Mouse (Mus musculus) hindbrain, embryonic 12.5 days (tissue): ENCODE results near the gene Ubp1. TPM values are rescaled to one million over a fixed set of nuclear protein-coding genes. Genes with fewer than 3 reads are reported as not detected.

Experiments
- ATAC-seq: fragments of 200-750 bp; cut with Nextera tagmentation; 2 replicates; pipeline ENCODE4 v1.8.0; 2017; ENCODE audit warnings: moderate TSS enrichment; ENCODE audit not compliant: low FRiP score
- H3K27ac ChIP-seq: fragments of 300-500 bp; sonication (generic); 2 replicates; pipeline ENCODE4 v1.5.1; 2016; ENCODE audit warnings: mild to moderate bottlenecking
- H3K27me3 ChIP-seq: fragments of 300-500 bp; sonication (generic); 2 replicates; pipeline ENCODE4 v1.6.1; 2016; ENCODE audit warnings: mild to moderate bottlenecking
- H3K36me3 ChIP-seq: fragments of 300-500 bp; sonication (generic); 2 replicates; pipeline ENCODE4 v1.6.1; 2016; ENCODE audit warnings: mild to moderate bottlenecking
- H3K4me1 ChIP-seq: fragments of 300-500 bp; sonication (generic); 2 replicates; pipeline ENCODE4 v1.6.1; 2016
- H3K4me2 ChIP-seq: fragments of 300-500 bp; sonication (generic); replicated peaks from 2 replicates; pipeline ENCODE4 v1.6.1; 2016; ENCODE audit warnings: mild to moderate bottlenecking
- H3K4me3 ChIP-seq: fragments of 300-500 bp; sonication (generic); 2 replicates; pipeline ENCODE4 v1.5.1; 2016; ENCODE audit warnings: mild to moderate bottlenecking
- H3K9ac ChIP-seq: fragments of 300-500 bp; sonication (generic); 2 replicates; pipeline ENCODE4 v1.6.1; 2016; ENCODE audit warnings: mild to moderate bottlenecking, moderate library complexity
- H3K9me3 ChIP-seq: fragments of 300-500 bp; sonication (generic); replicated peaks from 2 replicates; pipeline ENCODE4 v1.6.1; 2016; ENCODE audit warnings: mild to moderate bottlenecking
- WGBS: fragments of 180-500 bp; shearing (Covaris S2); methylation state at CpG from one replicate; pipeline ENCODE4 v1.1.7; 2016; 5-methylcytosine and 5-hydroxymethylcytosine counted together
- polyA plus RNA-seq: library from polyadenylated mRNA; unstranded; fragments of >200 nt; fragmentation: Nextera tagmentation; extraction: Ambion mirVana; gene quantifications from 2 replicates; pipeline ENCODE4 v1.2.1, GENCODE M21; 2016

The Ubp1 gene
- polyA plus RNA-seq, 1 experiment from 2014 or later, result 47.9 TPM

GRCm38 (mm10) chr9:113935638-113936037, 4.9 kb downstream of the Ubp1 start:
- no peak for ATAC-seq
- 78% methylated on average over 5 of the region's 5 CpGs for WGBS
- Histone ChIP-seq H3K9me3 (no peaks in the 10 kb centered on the region), H3K4me3 (no peak overlapping the region), H3K9ac (no peak overlapping the region), H3K27me3 (no peaks in the 10 kb centered on the region), H3K36me3 (no peaks in the 10 kb centered on the region), H3K27ac (no peak overlapping the region), H3K4me1 (peaks cover 18% of the 10 kb centered on the region), H3K4me2 (no peak overlapping the region)

GRCm38 (mm10) chr9:113939063-113939850, 8.5 kb downstream of the Ubp1 start:
- 90% methylated on average over 9 of the region's 9 CpGs for WGBS
- H3K27me3 ChIP-seq, result no peaks in the 10 kb centered on the region
- no peak overlapping the region for H3K27ac ChIP-seq
- H3K9me3 ChIP-seq, result no peaks in the 10 kb centered on the region
- no peak overlapping the region for H3K4me3 ChIP-seq
- H3K4me2 ChIP-seq, result no peak overlapping the region
- H3K4me1 ChIP-seq, result no peaks in the 10 kb centered on the region; the same call in 1 of the 2 replicates
- no peaks in the 10 kb centered on the region for H3K36me3 ChIP-seq
- no peak overlapping the region for H3K9ac ChIP-seq
- ATAC-seq, result no peak

DNA sequence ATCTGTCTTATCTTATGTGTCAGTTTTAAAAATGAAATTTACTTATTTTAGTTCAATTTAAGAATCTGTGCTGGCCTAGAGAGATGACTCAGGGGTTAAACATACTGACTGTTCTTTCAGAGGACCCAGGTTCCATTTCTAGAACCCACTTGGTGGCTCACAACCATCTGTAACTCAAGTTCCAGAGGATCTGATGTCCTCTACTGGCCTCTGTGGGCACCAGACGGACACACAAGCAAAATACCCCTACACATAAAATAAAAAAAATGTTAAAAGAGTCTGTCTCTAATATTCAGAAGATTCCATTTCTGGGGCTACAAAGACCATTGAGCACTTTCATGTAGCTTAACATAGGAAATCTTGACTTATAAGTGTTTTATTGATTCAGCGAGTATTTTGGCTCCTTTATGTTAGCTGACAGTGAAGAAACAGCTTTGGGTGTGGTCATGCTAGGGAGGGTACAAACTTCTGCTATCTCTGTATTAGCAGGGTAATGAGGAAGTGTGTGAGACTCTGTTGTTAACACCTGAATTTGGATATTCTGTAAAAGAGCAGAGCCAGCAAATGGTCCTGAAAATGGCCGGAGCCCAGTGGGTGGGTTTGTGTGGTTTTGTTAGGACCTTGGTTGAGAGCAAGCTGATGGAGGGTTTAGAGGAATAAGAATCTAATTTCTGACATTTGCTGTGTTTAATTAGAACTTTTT, 10.5 kb downstream of the Ubp1 start:
- H3K4me2 ChIP-seq, result no peak overlapping the region
- H3K27ac ChIP-seq, result no peak overlapping the region
- H3K4me1 ChIP-seq, result no peaks in the 10 kb centered on the region
- no peaks in the 10 kb centered on the region for H3K9me3 ChIP-seq
- H3K27me3 ChIP-seq, result no peaks in the 10 kb centered on the region
- 94% methylated on average over 3 of the region's 3 CpGs for WGBS
- no peak for ATAC-seq
- H3K4me3 ChIP-seq, result no peak overlapping the region
- H3K36me3 ChIP-seq, result peaks cover 8% of the 10 kb centered on the region
- no peak overlapping the region for H3K9ac ChIP-seq

GRCm38 (mm10) chr9:113943372-113943771, 12.6 kb downstream of the Ubp1 start:
- Histone ChIP-seq H3K9me3 (no peaks in the 10 kb centered on the region), H3K27ac (no peak overlapping the region), H3K4me1 (no peaks in the 10 kb centered on the region), H3K36me3 (peaks cover 25% of the 10 kb centered on the region), H3K4me2 (no peak overlapping the region), H3K9ac (no peak overlapping the region), H3K27me3 (no peaks in the 10 kb centered on the region), H3K4me3 (no peak overlapping the region)
- ATAC-seq, result no peak
- 96% methylated on average over 1 of the region's 1 CpGs for WGBS

- Histone ChIP-seq H3K27ac (no peak overlapping the region), H3K4me2 (no peak overlapping the region), H3K4me1 (no peaks in the 10 kb centered on the region), H3K9ac (no peak overlapping the region), H3K36me3 (peaks cover 35% of the 10 kb centered on the region), H3K27me3 (no peaks in the 10 kb centered on the region), H3K9me3 (no peaks in the 10 kb centered on the region), H3K4me3 (no peak overlapping the region)
- WGBS, result 92% methylated on average over 1 of the region's 1 CpGs
- ATAC-seq, result no peak
Measured at GRCm38 (mm10) chr9:113947216-113947615, 16.5 kb downstream of the Ubp1 start.

DNA sequence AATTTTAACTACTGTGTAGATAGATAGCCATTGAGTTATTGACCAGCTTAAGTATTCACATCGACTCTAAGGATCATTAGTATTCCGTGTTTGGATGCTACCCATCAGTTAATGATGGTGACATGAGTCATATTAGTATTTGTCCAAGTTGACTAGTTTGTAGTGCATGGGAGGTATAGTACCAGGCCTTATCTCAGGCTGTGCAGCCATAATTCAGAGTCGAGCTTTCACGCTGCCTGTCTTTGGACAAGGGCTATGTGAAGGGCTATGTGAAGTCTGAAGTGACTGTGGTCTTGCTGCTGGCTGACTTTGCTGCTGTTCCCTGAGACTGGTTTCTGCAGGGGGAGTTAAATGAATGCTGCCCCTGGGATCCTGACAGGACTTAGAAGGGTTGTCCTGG, 27.0 kb downstream of the Ubp1 start:
- no peak overlapping the region for H3K4me3 ChIP-seq
- no peak overlapping the region for H3K4me2 ChIP-seq
- ATAC-seq, result no peak
- WGBS, result 96% methylated on average over 4 of the region's 4 CpGs
- no peaks in the 10 kb centered on the region for H3K9me3 ChIP-seq
- peaks cover 57% of the 10 kb centered on the region for H3K36me3 ChIP-seq
- H3K27me3 ChIP-seq, result no peaks in the 10 kb centered on the region
- H3K4me1 ChIP-seq, result no peaks in the 10 kb centered on the region
- no peak overlapping the region for H3K27ac ChIP-seq
- no peak overlapping the region for H3K9ac ChIP-seq

DNA sequence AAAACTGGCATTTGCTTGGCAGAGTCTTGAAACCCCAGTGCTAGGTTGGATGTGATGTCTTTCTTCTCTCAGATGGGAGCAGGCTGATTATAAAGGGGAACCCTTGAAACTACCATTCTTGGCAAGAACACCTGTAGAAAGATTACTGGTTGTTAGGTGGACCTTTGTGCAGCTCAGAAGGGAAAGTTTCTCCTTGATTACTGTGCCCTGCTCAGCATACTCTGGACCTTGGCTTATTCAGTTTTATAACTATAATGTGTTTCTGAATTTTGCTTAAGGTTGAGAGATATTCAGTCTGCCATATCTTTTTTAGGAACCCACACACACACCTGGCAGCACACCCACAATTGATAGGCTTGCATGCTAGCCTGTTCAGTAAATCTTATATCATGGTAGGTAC, 33.0 kb downstream of the Ubp1 start:
- H3K27me3 ChIP-seq, result no peaks in the 10 kb centered on the region
- no peak overlapping the region for H3K4me3 ChIP-seq
- H3K9ac ChIP-seq, result no peak overlapping the region
- no peak overlapping the region for H3K4me2 ChIP-seq
- no peaks in the 10 kb centered on the region for H3K9me3 ChIP-seq
- H3K36me3 ChIP-seq, result peaks cover 82% of the 10 kb centered on the region
- H3K4me1 ChIP-seq, result no peaks in the 10 kb centered on the region
- ATAC-seq, result no peak
- no peak overlapping the region for H3K27ac ChIP-seq

DNA sequence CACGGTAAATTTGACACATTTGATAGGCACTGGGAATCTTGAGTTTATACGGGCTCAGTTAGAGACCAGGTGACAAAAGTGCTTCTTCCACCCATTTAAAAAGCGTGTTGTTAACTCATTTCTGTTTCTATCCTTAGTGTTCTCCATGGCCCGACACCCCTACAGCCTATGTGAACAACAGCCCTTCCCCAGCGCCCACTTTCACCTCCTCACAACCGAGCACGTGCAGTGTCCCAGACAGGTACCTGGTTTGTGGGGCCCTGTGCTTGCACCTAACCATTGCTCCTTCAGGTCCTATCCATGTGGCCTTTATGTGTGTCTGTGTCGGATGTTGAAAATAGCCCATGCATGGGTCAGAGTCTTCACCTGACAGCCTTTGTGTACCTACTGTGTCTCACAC, 33.7 kb downstream of the Ubp1 start:
- H3K9me3 ChIP-seq, result no peaks in the 10 kb centered on the region
- peaks cover 82% of the 10 kb centered on the region for H3K36me3 ChIP-seq
- H3K9ac ChIP-seq, result no peak overlapping the region
- no peak overlapping the region for H3K4me3 ChIP-seq
- WGBS, result 96% methylated on average over 8 of the region's 8 CpGs
- H3K27ac ChIP-seq, result no peak overlapping the region
- ATAC-seq, result no peak
- H3K4me2 ChIP-seq, result no peak overlapping the region
- no peaks in the 10 kb centered on the region for H3K4me1 ChIP-seq
- no peaks in the 10 kb centered on the region for H3K27me3 ChIP-seq

GRCm38 (mm10) chr9:113966838-113967237, 36.1 kb downstream of the Ubp1 start:
- WGBS, result 94% methylated on average over 4 of the region's 4 CpGs
- H3K9me3 ChIP-seq, result no peaks in the 10 kb centered on the region
- no peak overlapping the region for H3K4me3 ChIP-seq
- ATAC-seq, result no peak
- H3K27ac ChIP-seq, result no peak overlapping the region
- no peak overlapping the region for H3K9ac ChIP-seq
- peaks cover 87% of the 10 kb centered on the region for H3K36me3 ChIP-seq
- no peak overlapping the region for H3K4me2 ChIP-seq
- H3K27me3 ChIP-seq, result no peaks in the 10 kb centered on the region
- no peaks in the 10 kb centered on the region for H3K4me1 ChIP-seq

DNA sequence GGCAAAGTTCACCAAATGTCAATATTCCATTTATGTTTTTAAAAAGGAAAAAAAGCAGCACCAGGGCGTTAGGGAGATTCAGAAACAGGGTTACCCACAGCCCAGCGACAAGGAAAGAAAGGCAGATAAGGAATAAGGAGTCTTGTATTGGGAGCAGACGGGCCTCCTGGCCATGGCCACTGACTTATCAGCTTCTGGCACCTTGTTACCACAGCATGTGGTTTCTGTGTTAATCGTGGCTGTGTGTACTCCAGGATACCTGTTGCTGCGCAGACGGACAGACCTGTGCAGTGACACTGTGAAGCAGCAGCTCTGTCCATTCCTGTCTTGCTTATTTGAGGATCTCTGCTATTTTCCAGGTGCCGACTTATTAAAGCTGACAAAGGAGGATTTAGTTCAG, 38.2 kb downstream of the Ubp1 start:
- Histone ChIP-seq H3K36me3 (peaks cover 81% of the 10 kb centered on the region), H3K27ac (no peak overlapping the region)
- no peak for ATAC-seq

DNA sequence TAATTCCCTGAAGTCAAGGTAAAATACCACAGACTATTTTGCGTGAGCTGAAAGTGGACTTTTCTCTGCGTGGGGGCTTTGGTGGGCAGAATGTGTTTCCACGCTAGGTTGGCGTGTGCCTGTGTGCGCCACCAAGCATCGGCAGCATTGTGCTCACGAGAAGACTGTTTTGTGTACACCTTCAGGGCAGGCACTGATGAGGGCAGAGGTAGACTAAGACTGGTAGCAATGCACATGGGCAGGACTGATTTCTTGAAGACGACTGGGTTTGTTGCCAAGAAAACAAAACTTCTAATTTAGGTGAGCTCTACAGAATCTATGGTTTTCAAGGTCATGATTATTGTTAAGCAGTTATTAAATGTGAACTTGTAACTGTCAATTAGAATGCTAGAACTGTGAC, 38.7 kb downstream of the Ubp1 start:
- Histone ChIP-seq H3K9ac (no peak overlapping the region), H3K9me3 (no peaks in the 10 kb centered on the region), H3K4me2 (no peak overlapping the region), H3K36me3 (peaks cover 81% of the 10 kb centered on the region), H3K27me3 (no peaks in the 10 kb centered on the region), H3K4me1 (no peaks in the 10 kb centered on the region), H3K27ac (no peak overlapping the region), H3K4me3 (no peak overlapping the region)
- no peak for ATAC-seq
- WGBS, result 94% methylated on average over 8 of the region's 8 CpGs

More for the DNA sequence above, 38.2 kb downstream of the Ubp1 start:
- Histone ChIP-seq H3K4me2 (no peak overlapping the region), H3K4me1 (no peaks in the 10 kb centered on the region), H3K4me3 (no peak overlapping the region), H3K27me3 (no peaks in the 10 kb centered on the region), H3K9ac (no peak overlapping the region), H3K9me3 (no peaks in the 10 kb centered on the region)
- WGBS, result 92% methylated on average over 7 of the region's 7 CpGs

- no peak overlapping the region for H3K27ac ChIP-seq
- WGBS, result 91% methylated on average over 14 of the region's 14 CpGs
- no peak overlapping the region for H3K9ac ChIP-seq
- H3K4me1 ChIP-seq, result no peaks in the 10 kb centered on the region
- ATAC-seq, result no peak
- peaks cover 81% of the 10 kb centered on the region for H3K36me3 ChIP-seq
- no peak overlapping the region for H3K4me3 ChIP-seq
- H3K9me3 ChIP-seq, result no peaks in the 10 kb centered on the region
- no peaks in the 10 kb centered on the region for H3K27me3 ChIP-seq
- H3K4me2 ChIP-seq, result no peak overlapping the region
Measured at GRCm38 (mm10) chr9:113970041-113970440, 39.3 kb downstream of the Ubp1 start.

- H3K4me3 ChIP-seq, result no peak overlapping the region
- no peak overlapping the region for H3K27ac ChIP-seq
- no peak overlapping the region for H3K9ac ChIP-seq
- no peak overlapping the region for H3K4me2 ChIP-seq
- H3K36me3 ChIP-seq, result peaks cover 82% of the 10 kb centered on the region
- H3K27me3 ChIP-seq, result no peaks in the 10 kb centered on the region
- no peaks in the 10 kb centered on the region for H3K4me1 ChIP-seq
- ATAC-seq, result no peak
- H3K9me3 ChIP-seq, result no peaks in the 10 kb centered on the region
- 88% methylated on average over 8 of the region's 8 CpGs for WGBS
Measured at GRCm38 (mm10) chr9:113971615-113972014, 40.9 kb downstream of the Ubp1 start.
